Mouse (Mus musculus) inflammation-experienced regulatory T-cells, adult 16 weeks (primary cell): ENCODE measurements around the gene Gdf15. TPM values are rescaled to one million over a fixed set of nuclear protein-coding genes. Genes with fewer than 3 reads are reported as not detected.

Experiments
- polyA plus RNA-seq: library from polyadenylated mRNA; unstranded; fragments of 100-300 nt; shearing (Covaris generic); gene quantifications from one replicate; pipeline ENCODE4 v1.2.1, GENCODE M21; 2017

Gene Gdf15
- polyA plus RNA-seq = not detected

GRCm38 (mm10) chr8:70632346-70632892, at the start of gene Gdf15:
Gene Gdf15, minus strand, starts transcription at chr8:70632456.

DNA sequence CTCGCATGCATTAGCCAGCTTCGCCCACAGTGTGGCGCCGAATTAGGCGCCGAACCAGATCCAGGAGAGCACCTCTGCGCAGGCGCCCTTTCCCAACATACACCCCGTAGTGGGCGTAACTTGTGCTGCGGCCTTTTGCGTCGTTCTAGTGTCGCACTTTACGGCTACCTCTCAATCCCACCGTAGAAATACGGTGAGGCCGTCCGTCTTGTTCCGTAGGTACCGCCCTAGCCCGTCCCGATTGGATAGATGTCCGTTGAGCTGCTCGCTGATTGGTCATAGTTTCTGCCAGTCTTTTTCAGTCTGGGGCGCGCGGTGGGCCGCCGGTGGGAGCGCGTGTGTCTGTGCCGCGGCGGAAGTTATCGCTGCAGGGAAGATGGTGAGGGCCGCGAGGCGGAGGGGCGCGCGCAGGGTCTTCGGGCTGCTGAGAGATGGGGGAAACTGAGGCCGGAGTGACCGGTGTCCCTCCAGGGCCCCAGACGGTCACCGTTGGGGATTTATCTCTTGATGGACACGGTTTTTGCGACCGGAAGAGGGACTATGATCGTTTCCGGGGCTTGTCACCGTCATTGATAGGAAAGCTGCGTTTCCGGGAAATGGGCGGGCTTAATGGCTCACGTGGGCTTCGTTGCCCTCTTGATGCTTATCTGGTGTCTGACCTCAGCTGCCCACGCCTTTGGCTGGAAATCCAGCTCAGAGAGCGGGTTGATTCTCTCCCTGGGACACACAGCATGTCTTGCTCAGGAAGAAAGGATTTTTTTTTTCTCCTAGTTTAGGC, 41.0 kb upstream of the Gdf15 start, which contains the start of gene Lsm4:
TSS of gene Lsm4 (plus strand) at position 170 of the 778 bp plus-strand sequence.

DNA sequence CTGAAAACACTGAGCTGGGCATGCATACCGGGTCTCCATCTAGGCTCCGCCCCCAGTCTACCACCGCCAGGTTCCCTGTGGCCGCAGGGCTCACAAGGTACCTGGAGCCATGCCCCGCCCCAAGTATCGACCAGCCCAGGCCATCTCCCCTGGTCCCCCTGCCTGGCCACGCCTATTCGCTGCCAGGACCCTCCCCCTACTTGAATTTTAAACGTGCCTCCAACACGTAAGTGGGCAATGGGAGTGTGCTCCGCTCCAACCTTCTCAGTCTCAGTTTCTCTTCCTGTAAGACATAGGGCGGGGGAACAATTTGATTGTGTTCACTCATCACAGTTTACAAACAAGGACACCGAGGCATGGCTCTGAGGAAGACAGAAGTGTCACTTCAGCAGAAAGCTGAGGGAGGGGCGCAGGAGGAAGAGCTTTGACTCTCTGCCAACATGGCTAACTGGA, 28.0 kb upstream of the Gdf15 start, which contains the start of gene Pgpep1:
TSS of gene Pgpep1 (minus strand) at position 116 of the 453 bp plus-strand sequence.

GRCm38 (mm10) chr8:70615894-70616293, 16.4 kb downstream of the Gdf15 start, which contains the start of gene Lrrc25:
Gene Lrrc25, plus strand, starts transcription at chr8:70616155.

GRCm38 (mm10) chr8:70608749-70609367, 23.4 kb downstream of the Gdf15 start, which contains the start of gene Ssbp4:
Gene Ssbp4, minus strand, starts transcription at chr8:70608872.

DNA sequence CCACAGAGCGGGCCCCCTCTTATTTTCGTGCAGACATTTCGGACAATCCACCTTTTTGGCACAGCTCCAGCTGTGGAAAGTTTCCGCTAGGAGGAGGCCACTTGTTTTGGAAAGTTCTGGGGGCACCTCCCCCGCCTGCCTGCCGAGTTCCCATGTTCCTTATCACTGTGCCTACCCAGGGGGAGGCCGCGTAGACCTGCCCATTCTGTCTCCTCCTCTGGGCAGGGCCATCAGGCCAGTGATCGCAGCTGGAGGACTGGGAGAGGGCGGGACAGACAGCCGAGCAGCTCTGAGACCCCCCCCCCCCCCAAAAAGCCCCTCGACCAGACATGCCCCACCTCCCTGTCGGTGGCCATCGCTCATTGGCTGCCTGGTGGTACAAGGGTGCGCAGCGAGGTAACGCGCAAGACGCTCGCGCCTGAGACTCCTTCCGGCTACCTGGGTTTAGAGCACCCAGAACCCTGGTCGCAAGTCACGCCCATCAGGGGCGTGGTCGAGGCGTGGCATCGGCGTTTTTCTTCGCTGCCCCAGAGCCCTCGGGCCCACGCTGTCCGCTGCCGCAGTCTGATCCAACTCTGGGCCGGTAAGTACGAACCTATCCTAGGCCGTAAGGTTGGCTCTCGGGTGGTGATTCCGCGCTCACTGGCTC, 38.2 kb downstream of the Gdf15 start, which contains the start of gene Isyna1:
TSS of gene Isyna1 (plus strand) at position 413 of the 649 bp plus-strand sequence.

Other genes starting within 250 kb of the Gdf15 start
- 19.0 TPM for gene Crtc1, start 192.9 kb downstream of the Gdf15 start, polyA plus RNA-seq
- 18.6 TPM for gene Klhl26, start 155.5 kb downstream of the Gdf15 start, polyA plus RNA-seq
- gene Tmem59l, start 145.1 kb downstream of the Gdf15 start, polyA plus RNA-seq = not detected
- gene Crlf1, start 139.3 kb downstream of the Gdf15 start, polyA plus RNA-seq = not detected
- gene Rex1bd, start 125.7 kb downstream of the Gdf15 start, polyA plus RNA-seq = 110 TPM
- 1,044 TPM for gene Uba52, start 121.7 kb downstream of the Gdf15 start, polyA plus RNA-seq
- gene Fkbp8, start 104.7 kb downstream of the Gdf15 start, polyA plus RNA-seq = 450 TPM
- gene Kxd1, start 104.5 kb downstream of the Gdf15 start, polyA plus RNA-seq = 84.7 TPM
- gene Ell, start 93.0 kb downstream of the Gdf15 start, polyA plus RNA-seq = 43.3 TPM
- gene Isyna1, start 38.1 kb downstream of the Gdf15 start, polyA plus RNA-seq = 98.4 TPM
- 34.8 TPM for gene Ssbp4, start 23.6 kb downstream of the Gdf15 start, polyA plus RNA-seq
- 0.40 TPM for gene Lrrc25, start 16.3 kb downstream of the Gdf15 start, polyA plus RNA-seq
- 6.1 TPM for gene Pgpep1, start 27.9 kb upstream of the Gdf15 start, polyA plus RNA-seq
- gene Lsm4, start 40.8 kb upstream of the Gdf15 start, polyA plus RNA-seq = 330 TPM
- 22.8 TPM for gene Jund, start 66.5 kb upstream of the Gdf15 start, polyA plus RNA-seq
- 0.09 TPM for gene Iqcn, start 71.0 kb upstream of the Gdf15 start, polyA plus RNA-seq
- gene Gm3336, start 86.1 kb upstream of the Gdf15 start, polyA plus RNA-seq = not detected
- 0.85 TPM for gene Pde4c, start 91.3 kb upstream of the Gdf15 start, polyA plus RNA-seq
- gene Rab3a, start 122.2 kb upstream of the Gdf15 start, polyA plus RNA-seq = 17.6 TPM
- 19.0 TPM for gene Mpv17l2, start 128.5 kb upstream of the Gdf15 start, polyA plus RNA-seq
- 31.0 TPM for gene Pik3r2, start 144.3 kb upstream of the Gdf15 start, polyA plus RNA-seq
- gene Mast3, start 172.6 kb upstream of the Gdf15 start, polyA plus RNA-seq = 80.7 TPM
- gene Il12rb1, start 176.0 kb upstream of the Gdf15 start, polyA plus RNA-seq = 64.8 TPM
- 3.1 TPM for gene Arrdc2, start 207.3 kb upstream of the Gdf15 start, polyA plus RNA-seq
- not detected for gene Kcnn1, start 230.8 kb upstream of the Gdf15 start, polyA plus RNA-seq
- 83.0 TPM for gene Ccdc124, start 241.5 kb upstream of the Gdf15 start, polyA plus RNA-seq